Mouse (Mus musculus) heart, adult 18-20 months (tissue): ENCODE data around the gene Farsa. TPM values are rescaled to one million over a fixed set of nuclear protein-coding genes. Genes with fewer than 3 reads are reported as not detected.
"Not testable (repeated sequence)": the region's sequence is repeated elsewhere in the genome, so short reads cannot be mapped to it uniquely, and the experiment has no call there.

Experiments
- DNase-seq, 2 experiments: peaks; one replicate each; pipeline ENCODE4 v3.0.0; 2021 to 2022; ENCODE audit warnings: mixed read lengths in 1 of 2
- long read RNA-seq, 2 experiments: library from polyadenylated mRNA; stranded (forward); transcript quantifications; one replicate each; pipeline ENCODE4 v2.0.0; 2021
- total RNA-seq, 2 experiments: library from RNA; stranded (reverse); gene quantifications; 2 replicates each; pipeline ENCODE4 v1.2.3; 2021

Gene Farsa
- 10 to 100 TPM; 22.6 to 22.9 TPM for total RNA-seq
- long read RNA-seq, experiment 1, transcript Farsa-201 (13 exons, 1,826 nt) = major isoform, 22 of 26 reads
- long read RNA-seq, experiment 1, partial matches to known transcripts = 2 of 26 reads
- long read RNA-seq, experiment 1, other reads (novel, unspliced or antisense) = 2 of 26 reads
- long read RNA-seq, experiment 2, transcript Farsa-201 (13 exons, 1,826 nt) = major isoform, 18 of 19 reads
- long read RNA-seq, experiment 2, partial matches to known transcripts = 0 of 19 reads
- long read RNA-seq, experiment 2, other reads (novel, unspliced or antisense) = 1 of 19 reads

DNA sequence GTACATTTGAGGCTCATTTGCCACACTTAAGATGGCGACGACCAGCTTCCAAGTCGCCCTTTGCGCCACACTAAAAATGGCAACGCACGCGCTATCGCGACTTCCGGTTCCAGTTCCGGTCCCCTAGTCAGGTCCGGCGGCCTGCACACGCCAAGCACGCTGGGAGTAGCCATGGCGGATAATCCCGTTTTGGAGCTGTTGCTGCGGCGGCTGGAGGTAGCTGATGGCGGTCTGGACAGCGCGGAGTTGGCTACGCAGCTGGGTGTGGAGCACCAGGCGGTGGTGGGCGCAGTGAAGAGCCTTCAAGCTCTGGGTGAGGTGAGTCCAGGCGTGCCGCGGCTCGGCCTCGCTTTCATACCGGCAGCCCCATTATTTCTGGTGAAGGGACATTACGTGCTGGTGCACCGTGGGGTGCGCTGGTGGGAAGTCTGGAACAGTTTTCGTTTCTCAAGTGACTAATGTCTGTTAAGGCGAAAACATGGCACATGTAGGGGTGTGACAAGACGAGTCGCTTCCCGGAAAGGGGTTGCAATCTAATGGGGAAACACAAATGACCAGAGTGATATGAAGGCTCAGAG lies at the start of gene Farsa:
Gene Farsa, plus strand, starts transcription at position 126 of the 578 bp plus-strand sequence.
- DNase-seq = peak; percentile 94 to 96

DNA sequence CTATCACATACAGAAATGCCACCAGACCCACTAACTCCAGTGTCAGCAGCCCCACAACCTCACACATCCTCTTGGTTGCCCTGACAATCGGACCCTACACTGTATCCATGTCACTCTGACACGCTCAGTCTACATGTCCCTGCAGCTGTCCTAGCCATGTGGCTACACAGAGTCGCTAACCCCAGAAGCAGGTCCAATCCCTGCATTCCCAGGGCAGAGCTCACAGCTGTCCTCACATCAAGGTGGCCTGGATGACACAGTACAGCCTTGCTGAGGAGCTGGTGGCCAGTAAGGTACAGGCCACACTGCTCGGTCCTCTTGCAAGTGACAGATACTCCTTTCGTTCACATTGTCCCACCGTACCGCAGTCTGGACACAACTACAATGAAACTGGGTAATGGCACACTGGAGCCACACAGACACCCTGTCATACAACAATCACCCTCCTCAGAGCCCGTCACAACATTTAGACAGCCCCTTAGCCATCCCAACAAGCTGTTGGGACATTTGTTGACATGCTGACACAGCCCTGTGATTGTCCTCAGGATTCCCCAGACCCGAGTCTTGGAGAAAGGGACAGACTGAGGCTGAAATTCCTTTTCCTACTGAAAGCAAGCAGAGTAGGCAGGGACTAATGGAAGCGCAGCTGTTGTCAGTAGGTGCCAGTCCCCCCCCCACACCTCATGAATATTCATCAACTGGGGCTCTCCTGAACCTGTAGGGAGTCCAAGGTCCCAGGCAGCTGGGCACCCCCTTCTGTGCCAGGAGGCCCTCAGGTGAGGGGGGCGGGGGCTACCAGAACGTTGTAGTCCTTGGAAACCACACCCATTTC lies 47.5 kb upstream of the Farsa start:
- DNase-seq = no peak

GRCm38 (mm10) chr8:84809941-84810280 lies 46.9 kb upstream of the Farsa start:
- no peak for DNase-seq

- peak; percentile 91 to 96 for DNase-seq
These were observed 45.9 kb upstream of the Farsa start for GRCm38 (mm10) chr8:84810896-84811295.

DNA sequence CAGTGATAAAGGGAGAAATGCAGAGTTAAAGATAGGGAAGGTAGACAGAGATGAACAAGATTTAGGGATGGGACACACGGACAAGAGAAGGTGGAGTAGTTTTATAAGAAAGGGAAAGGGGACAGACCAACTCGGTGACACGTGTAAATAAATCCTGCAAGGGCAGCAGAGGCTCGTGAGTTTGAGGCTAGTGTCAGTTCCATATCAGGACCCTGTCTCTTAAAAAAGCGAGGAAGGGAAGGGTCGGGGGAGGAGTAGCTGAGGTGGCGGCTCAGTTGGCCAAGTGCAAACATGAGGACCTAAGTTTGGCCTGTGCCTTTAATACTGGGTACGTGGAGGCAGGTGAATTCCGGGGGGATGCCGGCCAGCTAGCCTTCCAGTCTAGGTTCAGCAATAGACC lies 45.5 kb upstream of the Farsa start:
- DNase-seq = no peak

GRCm38 (mm10) chr8:84813059-84813458 lies 43.7 kb upstream of the Farsa start:
- peak; percentile 83 to 97 for DNase-seq

GRCm38 (mm10) chr8:84813830-84814229 lies 43.0 kb upstream of the Farsa start:
- no peak for DNase-seq

DNA sequence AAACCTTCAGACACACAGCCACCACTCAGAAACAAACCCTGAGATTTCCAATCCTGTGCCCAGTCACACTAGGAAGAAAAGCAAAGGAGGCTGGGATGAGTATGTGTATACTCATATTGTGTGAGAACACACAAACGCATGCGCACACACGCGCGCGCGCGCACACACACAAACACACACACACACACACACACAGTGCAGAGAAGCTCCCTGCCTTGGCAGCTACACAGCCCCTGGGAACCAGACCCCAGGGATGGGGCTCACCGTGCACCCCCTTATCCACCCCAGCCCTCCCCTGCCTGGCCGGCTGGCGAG lies 42.6 kb upstream of the Farsa start:
- DNase-seq = peak in 1 of 2 experiments; percentile 21

GRCm38 (mm10) chr8:84814555-84815441 lies 42.0 kb upstream of the Farsa start:
- peak; percentile 21 for DNase-seq

DNA sequence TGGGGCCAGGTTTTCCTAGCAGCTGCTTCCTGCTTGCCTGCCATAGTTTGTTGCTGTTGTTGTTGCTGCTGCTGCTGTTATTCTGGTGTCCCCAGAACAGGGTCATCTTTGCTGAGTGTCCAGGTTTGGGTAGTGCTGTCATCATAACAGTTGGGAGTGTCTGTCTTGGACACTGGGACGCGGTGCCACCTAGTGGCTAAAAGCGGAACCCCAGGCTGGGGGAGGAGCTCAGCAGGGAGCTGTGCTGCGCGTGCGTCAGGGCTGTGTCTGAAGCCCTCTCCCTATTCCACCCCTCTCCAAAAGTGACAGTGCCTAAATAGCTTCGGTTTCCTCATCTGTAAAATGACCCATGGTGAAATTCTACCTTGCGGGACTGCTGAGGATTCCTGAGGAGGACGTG lies 41.2 kb upstream of the Farsa start:
- DNase-seq = peak; percentile 95 to 100

DNA sequence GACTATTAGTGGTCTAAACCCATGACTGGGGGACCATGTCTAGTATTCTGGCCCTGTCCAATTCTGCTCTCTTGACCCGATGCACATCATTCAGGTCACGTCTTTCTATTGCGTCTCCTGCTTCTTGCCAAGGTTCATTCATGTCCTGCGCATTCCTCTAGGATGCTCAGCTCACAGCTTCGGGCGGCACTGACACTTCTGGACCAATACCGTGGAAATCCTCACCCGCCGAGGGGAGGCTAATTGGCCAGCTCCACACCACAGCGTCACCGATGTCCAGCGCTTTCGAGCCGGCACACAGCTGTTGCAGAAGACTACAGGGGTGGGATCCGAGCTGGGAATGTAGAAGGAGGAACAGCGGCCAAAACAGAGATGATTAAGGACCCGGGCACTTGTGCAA lies 40.7 kb upstream of the Farsa start:
- no peak for DNase-seq

DNA sequence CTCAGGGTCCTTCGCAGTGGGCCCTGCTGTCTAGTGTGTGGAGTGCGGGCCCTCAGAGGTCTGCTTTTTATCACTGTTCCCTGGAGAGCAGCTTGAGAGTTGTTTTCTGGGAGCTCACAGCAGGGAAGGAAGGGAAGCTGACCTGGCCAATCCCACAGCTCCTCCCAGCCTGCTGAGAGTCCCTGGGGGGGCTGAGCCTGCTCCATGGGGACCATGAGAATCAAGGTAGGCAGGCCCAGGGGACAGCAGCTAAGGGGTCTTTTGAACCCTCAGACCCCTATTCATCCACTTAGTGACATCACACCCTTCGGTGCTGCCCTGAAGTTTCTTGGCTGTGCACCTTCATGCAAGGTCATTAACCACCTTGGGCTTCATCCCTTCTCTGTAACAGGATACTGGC lies 34.1 kb upstream of the Farsa start, which contains the start of gene Dand5:
Gene Dand5, minus strand, starts transcription at position 101 of the 400 bp plus-strand sequence.
- no peak for DNase-seq

DNA sequence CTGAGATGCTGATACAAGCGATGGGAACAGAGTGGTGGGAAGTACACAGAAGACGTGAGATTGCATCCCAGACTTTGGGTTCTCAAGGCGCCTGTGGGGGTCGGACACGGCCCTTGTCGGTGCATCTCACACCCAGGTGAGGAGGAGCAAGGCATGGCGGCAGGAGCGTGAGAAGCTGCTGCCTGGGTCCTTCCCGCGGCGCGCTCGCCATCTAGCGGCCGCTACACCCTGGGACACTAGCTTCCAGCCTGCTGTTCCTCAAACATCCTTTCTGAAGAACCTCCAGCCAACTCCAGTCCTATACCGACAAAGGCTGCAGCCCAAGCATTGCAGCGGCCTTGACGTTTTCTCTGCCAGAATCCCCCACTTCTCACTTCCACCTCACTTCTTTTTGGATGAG lies 33.1 kb upstream of the Farsa start:
- peak; percentile 48 to 61 for DNase-seq

GRCm38 (mm10) chr8:84825636-84826035 lies 31.2 kb upstream of the Farsa start:
- DNase-seq = no peak

- not testable (repeated sequence) for DNase-seq
These were observed 30.3 kb upstream of the Farsa start for GRCm38 (mm10) chr8:84826518-84826917.

- peak; percentile 56 to 64 for DNase-seq
These were observed 25.3 kb upstream of the Farsa start, which contains the start of gene Gadd45gip1 for GRCm38 (mm10) chr8:84831490-84831889. Gadd45gip1 (plus strand) TSS chr8:84831522.

DNA sequence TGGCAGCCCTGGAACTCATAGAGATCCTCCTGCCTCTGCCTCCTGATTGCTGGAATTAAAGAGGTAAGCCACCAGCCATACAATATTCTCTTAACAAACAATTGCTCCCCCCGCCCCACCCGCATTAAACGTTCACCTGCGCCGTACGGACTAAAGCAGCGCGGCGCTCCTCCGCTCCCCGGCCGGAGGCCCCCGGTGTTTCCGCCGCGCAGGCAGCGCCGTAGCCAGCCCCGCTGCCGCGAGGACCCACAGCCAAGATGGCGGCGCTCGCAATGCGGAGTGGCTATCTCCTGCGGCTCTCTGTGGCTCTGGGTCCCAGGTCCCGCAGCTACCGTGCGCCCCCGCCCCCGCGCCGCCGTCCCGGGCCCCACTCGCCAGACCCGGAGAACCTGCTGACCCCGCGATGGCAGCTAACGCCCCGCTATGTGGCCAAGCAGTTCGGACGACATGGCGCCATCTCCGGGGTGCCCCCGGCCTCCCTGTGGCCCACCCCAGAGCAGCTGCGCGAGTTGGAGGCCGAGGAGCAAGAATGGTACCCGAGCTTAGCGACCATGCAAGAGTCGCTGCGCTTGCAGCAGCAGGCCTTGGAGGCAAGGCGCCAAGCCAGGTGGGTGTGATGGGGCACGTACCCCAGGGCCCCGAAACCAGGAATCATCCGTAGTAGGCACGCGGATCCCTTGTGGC lies 24.6 kb upstream of the Farsa start:
- peak; percentile 82 to 89 for DNase-seq

GRCm38 (mm10) chr8:84832759-84833742 lies 23.7 kb upstream of the Farsa start:
- no peak for DNase-seq

GRCm38 (mm10) chr8:84834002-84834865 lies 22.6 kb upstream of the Farsa start:
- DNase-seq = no peak
